Mouse (Mus musculus) gastrocnemius, adult 8-10 months (tissue): ENCODE data around the gene Fbxw7. TPM values are rescaled to one million over a fixed set of nuclear protein-coding genes. Genes with fewer than 3 reads are reported as not detected.

Experiments used
- DNase-seq, 2 experiments: peaks; one replicate each; pipeline ENCODE4 v3.0.0; 2022; ENCODE audit warnings: low spot score in 2 of 2
- total RNA-seq, 4 experiments: library from RNA; stranded (reverse); gene quantifications; 2 replicates each; pipeline ENCODE4 v1.2.4; 2022

The Fbxw7 gene
- total RNA-seq, 4 experiments from 2014 or later: 15.7 to 22.0 (median 19.0) TPM

DNA sequence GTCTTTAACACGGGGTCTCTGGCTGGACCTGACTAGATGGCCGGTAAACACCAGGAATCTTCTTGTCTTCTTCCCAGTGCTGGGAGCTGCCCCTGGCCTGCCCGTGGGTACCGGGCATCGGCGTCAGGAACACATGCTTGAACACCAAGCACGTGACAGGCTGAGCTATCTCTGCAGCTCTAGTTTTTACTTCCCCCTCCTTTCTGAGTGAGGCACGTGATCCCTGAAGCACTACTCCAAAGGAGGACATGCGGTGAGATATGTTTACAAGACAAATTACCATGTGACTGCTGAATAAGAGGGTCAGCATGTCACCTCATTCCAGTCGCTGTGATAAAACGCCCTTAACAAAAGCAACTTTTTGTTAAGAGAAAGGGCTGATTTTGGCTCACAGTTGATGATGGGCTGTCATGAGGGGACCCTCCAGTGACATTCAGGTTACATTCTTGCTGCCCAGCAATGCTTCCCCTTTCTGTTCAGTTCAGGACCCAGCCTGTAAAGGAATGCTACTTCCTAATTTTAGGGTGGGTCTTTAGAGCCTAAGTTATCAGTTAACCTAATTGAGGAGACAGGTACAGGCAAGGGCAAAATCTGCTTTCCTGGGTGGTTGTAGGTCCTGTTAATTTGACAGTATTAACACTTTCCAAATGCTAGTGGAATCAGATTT lies 68.9 kb downstream of the Fbxw7 start:
- DNase-seq: no peak

DNA sequence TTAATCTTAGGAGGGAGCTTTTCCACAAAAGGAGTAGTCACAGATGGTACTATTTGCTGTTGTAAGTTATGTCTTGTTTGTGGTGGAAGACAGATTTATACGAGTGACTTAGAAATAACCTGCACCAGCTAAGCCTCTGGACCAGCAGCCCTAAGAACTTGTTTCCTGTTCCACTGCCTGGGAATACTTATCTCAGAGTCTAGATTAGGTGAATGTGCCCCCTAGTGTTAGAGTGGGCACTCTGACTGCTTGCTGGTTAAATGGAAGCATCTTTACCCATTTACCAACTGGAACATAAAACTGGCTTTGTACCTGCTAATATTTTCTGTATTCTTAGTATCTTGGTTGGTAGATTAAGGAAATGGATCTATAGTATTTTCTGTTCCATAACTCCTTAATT lies 74.6 kb downstream of the Fbxw7 start:
- no peak for DNase-seq

DNA sequence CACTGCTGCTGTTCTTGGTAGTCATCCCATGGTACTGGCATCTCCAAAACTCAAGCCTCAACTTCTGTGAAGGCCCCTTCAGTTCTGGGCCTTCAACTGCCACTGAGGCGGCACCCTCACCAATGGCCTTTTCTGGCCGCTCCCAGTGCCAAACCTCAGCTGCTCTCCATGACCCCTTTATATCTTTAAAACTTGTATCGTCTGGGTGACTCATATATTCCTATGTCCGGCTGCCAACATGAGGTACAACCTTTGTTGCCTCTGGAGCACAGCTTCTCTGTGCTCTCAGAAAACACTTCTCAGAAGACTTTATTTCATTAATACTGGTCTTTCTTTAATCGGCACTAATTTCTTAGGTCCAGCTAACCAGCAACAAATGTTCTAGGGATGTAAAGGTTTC lies 75.9 kb downstream of the Fbxw7 start:
- no peak for DNase-seq

DNA sequence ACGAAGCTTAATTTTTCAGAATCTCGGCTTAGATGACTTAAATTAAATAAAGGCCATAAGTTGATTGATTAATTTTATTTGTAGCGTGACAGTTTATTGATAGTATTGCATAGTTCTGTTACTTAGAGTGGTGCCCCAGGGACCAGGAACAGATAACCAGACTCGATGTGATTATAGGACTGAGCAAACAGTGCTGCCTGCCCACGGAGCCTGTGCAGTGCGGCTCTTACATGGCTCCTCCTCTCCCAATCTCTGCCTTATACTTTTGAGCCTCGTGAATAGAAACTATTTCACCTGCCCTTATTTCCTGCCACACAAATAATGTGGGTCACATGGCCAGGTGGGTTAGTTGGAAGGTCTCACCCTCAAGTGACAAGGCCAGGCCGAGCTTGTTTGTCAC lies 82.9 kb downstream of the Fbxw7 start:
- no peak for DNase-seq

DNA sequence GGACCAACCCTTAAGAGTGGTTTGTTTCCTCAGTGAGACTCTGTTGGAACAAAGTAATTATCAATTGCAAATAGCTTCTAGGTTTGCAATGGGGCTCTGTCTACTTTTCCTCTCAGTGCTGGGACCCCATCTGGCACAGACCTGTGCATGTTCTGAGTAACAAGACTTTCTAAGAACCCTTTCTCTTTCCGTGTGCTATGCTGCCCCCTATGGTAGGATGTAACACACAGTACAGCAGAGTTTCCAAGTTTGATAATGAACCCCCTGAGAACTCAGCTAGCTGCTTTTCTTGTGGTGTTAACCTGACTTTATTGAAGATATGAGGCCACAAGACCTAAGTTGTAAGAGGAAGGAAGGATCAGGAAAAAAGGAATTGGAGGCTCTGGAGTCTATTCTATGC lies 91.5 kb downstream of the Fbxw7 start:
- no peak for DNase-seq

DNA sequence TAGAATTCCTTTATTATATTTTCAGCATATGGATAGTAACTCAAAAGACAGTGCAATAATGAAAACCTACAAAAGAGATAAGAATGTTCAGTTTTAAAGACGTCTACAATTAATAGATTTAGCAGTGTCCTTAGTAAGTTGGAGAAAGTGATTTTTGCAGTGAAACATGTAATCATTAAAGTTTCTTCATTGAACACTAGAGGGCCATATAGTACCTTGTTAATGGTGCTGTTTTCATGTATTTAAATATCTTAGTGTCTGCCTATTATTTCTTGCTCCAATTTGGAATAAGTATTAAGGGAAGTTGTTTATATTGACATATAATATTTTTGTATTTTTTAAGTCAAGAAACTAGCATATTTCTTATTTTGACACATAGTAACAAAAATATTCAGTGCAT lies 99.2 kb downstream of the Fbxw7 start:
- no peak for DNase-seq

DNA sequence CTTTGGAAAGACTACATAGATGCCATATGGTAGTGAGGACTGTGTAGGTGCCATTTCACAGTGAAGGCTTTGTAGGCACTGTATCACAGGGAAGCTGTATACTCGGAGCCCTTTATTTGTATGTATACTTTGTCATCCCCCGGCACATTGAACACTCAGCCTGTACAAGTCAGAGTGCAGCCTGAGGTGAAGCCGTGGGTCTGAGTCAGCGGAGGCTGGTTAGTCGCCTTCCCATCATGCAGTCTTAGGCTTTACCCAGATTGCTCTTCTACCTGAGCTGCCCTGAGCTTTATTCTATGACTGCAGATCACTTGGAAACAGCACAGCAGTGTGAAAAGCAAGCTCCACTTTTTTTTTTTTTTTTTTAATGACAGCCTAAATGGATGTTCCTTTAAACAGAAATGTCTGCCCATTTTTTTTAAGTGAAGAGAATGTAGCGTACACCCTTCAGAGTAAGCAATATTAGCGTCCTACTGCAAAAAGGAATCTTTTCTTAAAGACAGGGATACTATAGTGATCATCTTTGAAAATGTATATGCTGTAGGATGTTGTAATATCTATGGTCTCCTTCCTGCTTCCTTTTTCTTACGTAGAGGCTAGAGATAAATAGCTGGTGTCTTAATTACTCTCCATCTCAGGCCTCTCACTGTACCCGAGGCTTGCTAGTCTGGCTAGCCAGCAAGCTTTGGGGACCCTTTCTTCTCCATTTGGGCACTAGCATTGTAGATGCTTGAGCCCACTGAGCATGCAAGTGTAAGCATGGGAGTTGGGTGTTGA lies 103.0 kb downstream of the Fbxw7 start:
- DNase-seq: no peak

DNA sequence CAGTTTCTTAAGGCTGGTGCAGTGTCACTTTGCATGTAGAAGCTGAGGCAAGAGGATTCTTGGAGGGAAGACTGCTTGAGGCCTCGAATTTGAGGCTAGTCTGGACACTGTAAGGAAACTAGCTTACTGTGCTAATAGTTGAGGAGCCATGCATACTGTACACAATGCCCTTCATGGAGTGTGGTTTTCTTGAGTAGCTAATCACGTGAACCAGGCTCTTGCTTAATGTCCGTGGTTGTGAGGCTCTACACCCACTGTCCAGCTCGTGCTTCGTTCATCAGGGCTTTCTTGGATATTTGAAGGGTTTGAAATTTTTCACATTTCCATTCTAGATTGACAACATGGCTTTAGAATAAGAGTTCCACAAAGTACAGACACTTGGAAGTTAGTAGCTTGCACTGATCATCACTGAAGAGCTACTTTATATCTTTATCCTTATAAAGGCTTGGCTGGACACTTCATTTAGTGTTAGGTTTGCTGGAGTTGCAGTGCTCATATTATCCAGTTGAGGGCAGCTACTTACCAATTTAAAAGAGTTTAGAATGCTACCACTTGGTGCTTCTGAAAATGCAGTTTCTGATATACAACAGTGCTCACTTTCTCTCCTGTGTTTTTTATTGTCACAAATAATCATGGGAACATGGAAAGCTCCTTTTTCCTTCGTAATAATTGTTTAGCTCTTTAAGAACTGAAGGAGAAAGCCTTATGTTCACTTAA lies 106.8 kb downstream of the Fbxw7 start:
- no peak for DNase-seq

DNA sequence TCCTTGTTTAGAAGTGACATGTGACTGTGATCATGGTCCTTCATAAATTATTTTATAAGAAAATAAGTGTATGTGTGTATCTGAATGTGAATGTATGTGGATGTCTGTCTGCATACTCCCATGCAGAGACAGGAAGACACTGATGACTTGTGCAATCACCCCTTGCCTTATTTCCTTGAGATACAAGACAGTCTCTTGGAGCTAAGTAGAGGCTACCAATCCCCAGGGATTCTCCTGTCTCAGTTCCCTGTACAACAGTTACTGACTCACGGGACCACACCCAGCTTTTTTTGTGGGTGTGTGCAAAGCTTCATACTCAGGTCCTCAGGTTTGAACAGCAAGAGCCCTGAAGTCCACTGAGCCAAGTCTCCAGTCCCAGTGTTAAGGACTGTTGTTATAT lies 108.2 kb downstream of the Fbxw7 start:
- no peak for DNase-seq

DNA sequence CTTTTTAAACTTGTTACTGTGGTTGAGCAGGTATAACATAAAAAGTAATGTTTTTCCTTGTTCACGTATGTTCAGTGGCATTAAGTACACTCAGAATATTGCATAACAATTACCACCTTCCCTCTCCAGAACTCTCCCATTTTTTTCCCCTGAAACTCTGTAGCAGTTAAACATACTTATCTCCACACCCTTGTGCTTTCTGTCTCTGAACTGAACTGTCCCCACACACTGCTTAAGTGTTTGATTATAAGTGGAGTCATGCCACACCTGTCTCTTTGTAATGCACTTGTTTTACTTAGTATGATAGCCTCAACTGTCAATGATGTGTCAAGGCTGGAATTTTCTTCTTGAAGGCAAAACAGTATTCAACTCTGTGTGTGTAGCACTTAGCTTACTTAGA lies 108.6 kb downstream of the Fbxw7 start:
- DNase-seq: no peak

DNA sequence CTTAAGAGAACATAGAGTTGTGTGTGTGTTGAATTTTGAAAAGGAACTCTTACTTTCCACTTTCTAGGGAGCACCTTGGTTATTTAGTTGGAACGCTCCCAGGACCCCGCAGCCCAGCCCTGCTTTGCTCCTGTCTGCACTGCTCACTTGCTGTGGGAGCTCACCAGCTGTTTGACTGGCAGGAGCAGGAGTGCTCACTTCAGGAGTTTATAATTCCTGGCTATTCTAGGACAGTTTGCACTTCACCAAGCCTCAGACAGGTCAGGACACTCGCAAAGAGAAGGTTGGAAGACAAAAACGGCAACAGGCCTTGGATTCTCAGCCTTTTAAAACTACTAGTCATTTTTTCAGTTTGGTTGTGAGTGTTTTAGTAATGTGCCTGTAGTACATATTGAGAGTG lies 110.2 kb downstream of the Fbxw7 start:
- DNase-seq: peak in 1 of 2 experiments; percentile 21

DNA sequence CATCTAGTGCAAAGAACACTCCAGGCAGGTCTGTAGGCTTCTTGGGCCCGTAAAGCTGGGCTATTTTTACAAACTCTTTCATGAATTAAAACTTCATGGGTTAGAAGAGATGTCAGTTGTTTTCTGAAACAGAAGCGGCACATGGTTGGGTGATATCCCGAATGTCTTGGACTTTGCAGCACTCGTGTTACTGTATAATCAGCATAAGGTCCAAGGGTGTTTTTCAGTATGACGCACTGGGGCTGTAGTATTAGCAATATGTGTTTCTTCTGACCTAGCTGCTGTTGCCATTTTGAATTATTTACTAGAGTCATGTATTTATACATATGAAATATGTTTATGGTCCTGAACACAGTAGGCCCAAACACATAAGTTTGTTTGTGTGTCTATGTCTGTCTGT lies 111.1 kb downstream of the Fbxw7 start:
- DNase-seq: no peak

DNA sequence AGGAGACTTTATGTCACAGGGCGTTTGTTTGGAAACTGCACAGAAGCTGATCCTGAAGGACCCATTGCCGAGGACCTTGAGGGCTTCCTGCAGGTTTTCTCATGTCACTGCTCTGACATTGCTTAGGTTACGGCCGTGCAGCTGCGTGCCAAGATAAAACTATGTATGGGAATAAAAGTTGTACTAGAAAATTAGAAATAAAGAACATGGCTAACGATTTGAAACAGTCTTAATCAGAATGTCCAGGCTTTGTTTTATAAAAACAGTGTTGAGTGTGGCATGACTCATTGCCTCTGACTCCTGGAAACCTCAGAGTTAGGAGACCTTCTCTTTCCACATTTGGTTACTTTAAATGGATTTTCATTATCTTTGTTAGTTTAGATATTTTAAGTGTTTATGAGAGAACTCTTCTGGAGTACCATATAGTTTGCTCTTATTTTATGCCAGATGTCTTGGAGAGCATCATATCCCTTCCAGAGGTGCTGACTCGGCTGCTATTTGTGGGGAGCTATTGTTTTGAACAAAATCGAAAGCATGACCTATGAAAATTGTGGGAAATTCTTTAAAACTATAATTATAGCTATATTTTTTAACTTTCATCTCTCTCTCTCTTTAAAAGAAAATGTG lies 112.2 kb downstream of the Fbxw7 start:
- DNase-seq: no peak

DNA sequence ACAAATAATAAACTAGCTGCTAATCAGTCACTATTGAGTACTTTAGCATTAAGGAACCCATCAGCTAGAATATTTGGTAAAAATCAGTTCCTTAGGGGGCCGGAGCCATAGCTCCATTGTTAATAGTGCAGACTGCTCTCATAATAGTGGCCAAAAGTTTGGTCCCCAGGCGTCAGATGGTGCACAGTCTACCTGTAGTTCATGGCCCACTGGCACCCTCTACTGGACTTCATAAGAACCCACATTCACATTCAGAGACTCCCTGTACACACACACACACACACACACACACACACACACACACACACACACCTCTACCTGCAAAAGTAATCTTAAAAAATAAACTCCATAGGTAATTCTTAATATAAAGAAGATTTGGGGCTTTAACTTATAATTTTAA lies 112.8 kb downstream of the Fbxw7 start:
- DNase-seq: no peak

DNA sequence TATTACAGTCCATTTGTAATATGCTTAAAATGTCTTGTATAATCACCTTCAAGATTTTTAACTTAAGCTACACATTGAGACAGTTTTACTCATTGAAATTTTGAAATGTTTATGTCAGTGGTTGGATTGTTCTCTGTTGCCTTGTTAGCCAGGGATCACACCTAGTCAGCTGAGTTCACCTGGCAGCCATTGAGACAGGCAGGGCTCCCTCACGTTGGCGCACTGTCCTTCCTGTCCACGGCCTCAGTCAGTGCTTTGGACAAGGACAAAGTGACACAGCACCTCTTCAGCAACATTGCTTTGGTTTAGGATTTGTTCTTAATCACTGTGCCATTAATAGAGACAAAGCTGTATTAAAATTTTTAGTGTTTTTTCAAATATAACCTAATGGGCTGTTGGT lies 114.1 kb downstream of the Fbxw7 start:
- no peak for DNase-seq

DNA sequence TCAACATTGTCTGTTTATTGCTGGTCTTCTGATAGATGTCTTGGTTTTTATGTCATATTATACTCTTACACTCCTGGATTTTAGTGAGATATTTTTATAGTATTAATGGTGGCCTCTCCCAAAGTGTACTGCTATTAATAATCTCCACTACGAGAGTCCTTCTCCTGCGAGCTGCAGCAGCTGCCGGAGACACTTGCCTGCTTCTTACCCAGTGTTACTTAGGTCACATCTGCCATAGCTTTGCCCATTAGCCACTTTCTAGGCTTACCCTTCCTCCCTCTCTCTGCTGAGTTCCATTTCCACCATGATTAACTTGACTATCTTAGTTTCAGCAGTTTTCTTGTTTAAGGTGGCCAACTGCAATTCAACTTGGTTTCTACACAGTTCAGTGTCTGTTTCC lies 115.6 kb downstream of the Fbxw7 start:
- no peak for DNase-seq

DNA sequence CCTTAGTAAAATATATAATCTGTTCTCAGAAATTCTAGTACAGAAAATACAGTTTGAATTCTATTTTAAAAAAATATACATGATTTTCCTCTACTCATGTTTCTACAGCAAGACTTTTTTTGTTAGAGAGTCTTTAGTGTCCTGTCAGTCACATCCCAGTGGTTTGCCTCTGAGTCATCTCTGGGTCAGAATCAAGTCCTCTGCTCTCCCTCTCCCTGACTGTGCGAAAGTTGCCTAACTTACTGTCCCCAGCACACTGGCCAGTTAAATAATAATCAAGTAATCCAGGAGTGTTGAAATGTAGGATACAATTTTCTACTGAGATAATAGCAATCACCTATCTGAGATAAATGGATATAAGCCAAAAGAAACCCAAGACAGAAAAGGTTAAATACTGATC lies 120.7 kb downstream of the Fbxw7 start:
- no peak for DNase-seq

DNA sequence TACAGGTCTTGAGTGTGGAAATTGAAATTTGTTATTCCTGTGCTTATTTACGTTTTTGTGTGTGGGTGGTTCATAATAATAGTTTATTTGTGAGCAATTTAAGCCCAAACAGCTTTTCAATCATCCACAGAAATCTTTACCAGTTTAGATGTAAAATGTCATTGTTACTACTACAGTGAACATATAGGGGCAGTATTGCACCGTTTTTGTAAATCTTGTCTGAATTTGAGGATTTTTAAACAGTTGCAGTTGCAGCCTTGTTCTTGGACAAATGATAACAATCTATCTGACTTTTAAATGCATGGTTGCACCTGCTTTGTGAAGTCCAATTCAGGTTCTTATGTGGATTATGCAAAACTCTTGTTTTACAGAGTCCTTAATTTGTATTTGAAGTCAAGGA lies 121.2 kb downstream of the Fbxw7 start:
- no peak for DNase-seq

DNA sequence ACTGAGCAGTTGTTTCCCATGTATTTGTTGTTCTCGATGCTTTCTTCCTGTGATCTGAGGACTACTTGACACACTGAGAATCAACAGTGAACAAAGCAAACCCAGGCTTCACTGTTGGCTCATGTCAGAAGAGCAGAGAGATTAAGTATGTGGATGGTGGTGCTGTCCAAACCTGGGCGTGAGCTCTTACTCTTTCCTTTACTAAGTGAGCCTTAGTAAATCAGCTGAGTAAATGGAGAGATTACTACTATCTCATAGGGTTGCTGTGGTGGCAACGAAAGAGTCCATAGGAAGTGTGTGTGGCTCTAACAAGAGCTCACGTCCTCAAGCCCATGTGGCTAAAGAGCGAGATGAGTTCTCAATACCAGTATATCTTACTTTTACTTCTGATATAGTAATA lies 121.9 kb downstream of the Fbxw7 start:
- no peak for DNase-seq

DNA sequence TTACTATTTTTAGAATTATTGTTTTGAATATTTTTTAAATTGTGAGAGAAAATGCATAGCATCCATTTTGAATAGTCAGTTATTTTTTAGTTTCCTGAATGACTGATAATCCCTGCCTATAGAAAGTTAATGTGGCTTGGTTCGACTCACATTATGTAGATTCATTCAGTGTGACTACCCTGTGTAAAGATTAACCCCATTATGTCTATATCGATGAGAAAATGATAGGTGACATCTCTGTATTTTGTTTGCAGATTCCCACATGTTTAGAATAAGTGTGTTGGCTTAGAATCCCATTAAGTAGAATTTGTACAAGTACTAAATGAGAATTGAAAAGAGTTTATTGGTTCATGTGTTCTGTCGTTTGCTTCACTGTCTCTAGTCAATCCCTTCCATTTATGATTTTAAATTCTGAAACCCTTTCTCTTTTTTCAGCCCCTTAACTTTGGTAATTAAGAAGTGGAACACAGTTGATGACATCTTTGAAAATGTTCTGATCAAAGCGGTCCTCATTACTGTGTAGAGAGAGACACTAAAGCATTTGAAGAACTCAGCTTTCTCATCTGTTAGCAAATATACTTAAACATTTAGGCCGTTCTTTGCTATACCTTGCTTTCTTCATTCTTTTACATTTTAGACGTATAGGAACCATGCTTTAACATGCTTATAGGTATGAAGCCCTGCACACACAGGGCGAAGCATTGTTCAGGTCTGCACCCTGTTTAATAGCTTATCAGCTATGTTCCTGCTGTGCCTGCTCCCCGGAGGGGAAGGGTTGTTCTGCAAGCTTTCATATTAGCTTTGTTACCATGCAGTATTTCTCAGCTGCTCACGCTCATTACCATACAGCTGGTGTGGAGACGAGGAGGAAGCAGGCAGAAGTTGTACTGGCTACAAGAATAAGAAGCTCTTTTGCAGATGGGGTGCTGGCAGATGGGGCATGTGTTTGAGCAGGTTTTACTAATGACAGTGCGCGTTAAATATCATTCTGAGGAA lies 122.6 kb downstream of the Fbxw7 start:
- DNase-seq: no peak

DNA sequence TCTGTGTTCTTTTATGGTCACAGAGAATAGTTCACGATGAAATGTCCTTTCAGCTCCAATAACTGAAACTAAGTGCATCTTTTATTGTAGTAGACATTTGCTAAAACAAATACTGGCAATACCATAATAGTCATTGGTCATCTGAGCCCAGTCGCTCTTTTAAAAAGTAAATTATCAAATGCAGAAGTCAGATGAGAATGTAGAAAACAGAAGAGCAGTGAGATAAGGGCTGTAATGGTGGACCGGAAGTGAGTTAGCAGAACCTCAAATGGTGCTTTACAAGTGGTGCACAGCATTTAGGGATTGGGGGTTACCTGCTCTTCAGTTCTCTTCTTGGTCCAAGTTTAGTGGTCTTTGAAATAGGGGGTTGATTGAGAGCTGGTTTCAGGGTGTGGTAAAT lies 129.9 kb downstream of the Fbxw7 start:
- DNase-seq: no peak
